Mouse (Mus musculus) testis, adult 2 months (tissue): Measurements from ENCODE around the gene Tepp. TPM values are rescaled to one million over a fixed set of nuclear protein-coding genes. Genes with fewer than 3 reads are reported as not detected.

Experiments
- H3K27ac ChIP-seq: fragments of 200-500 bp; 2 replicates; pipeline ENCODE4 v1.5.1; 2012; ENCODE audit warnings: low read depth, low read length; ENCODE audit not compliant: control insufficient read depth, insufficient read depth
- H3K27me3 ChIP-seq: fragments of 200-500 bp; 2 replicates; pipeline ENCODE4 v1.6.1; 2012; ENCODE audit warnings: mild to moderate bottlenecking, low read length, moderate library complexity; ENCODE audit not compliant: control insufficient read depth, insufficient read depth
- H3K36me3 ChIP-seq: fragments of 200-500 bp; 2 replicates; pipeline ENCODE4 v1.6.1; 2012; ENCODE audit warnings: mild to moderate bottlenecking, low read length; ENCODE audit not compliant: control insufficient read depth, insufficient read depth
- H3K4me1 ChIP-seq: fragments of 200-500 bp; 2 replicates; pipeline ENCODE4 v1.6.1; 2012; ENCODE audit warnings: low read length; ENCODE audit not compliant: control insufficient read depth, insufficient read depth
- H3K4me3 ChIP-seq: fragments of 200-500 bp; 2 replicates; pipeline ENCODE4 v1.5.1; 2012; ENCODE audit warnings: low read depth, mild to moderate bottlenecking, low read length, moderate library complexity, mixed read lengths; ENCODE audit not compliant: control insufficient read depth
- CTCF ChIP-seq: fragments of 200-500 bp; IDR thresholded peaks from 2 replicates; pipeline ENCODE4 v1.5.1; 2012; ENCODE audit warnings: low read depth, mild to moderate bottlenecking, inconsistent platforms, low read length, moderate library complexity; ENCODE audit not compliant: control insufficient read depth, insufficient read depth, insufficient replicate concordance
- POLR2A ChIP-seq: fragments of 200-500 bp; IDR thresholded peaks from 2 replicates; pipeline ENCODE4 v1.6.1; 2012; ENCODE audit warnings: low read depth, mild to moderate bottlenecking, inconsistent platforms, low read length, moderate library complexity; ENCODE audit not compliant: control insufficient read depth
- polyA plus RNA-seq: library from polyadenylated mRNA; depleted of rRNA; stranded (reverse); fragments of >200 nt; gene quantifications from 2 replicates; pipeline ENCODE4 v1.2.3, GENCODE M21; 2012

The Tepp gene
- polyA plus RNA-seq, 1 experiment: 290 TPM

DNA sequence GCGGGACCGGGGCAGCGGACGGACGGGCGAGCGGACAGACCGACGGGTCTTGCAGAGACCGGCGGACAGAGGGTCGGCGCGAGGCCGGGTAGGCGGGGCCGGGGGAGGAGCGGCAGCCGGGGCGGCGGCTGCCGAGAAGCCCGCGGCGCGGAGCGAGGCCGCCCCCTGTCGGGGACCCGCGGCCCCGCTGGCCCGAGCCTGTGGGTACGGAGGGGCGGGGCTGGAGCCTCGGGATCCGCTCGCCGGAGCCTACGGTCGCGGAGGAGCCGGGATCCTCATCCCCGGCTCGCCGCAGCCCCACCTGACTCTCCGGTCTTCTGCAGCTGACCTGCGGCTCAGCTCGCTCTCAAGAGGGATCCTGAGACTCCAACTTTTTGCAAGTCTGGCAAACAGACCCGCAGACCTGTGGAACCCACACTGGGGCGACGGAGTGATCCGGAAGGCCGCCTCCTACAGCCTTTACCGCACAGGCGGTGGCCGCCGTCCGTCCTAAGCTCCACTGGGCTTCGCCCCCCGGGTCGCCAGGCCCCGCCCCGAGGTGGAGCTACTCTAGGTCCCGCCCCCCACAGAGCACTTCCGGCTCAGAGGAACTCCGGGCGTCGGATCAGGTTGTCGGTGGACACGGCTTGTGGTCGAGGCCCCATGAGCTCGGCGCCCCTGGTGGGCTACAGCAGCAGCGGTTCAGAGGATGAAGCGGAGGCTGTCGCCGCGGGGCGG lies 21.5 kb downstream of the Tepp start, which contains the start of the genes Zfp319 and Usb1:
Gene Zfp319, minus strand, starts transcription at position 231 of the 717 bp plus-strand sequence.
Gene Usb1, plus strand, starts transcription at position 565 of the 717 bp plus-strand sequence.
- peak within 1 kb of the TSS; percentile 90 for H3K27ac ChIP-seq
- H3K36me3 ChIP-seq: no peaks in the 10 kb centered on the region; the same call in 1 of the 2 replicates
- no peaks in the 10 kb centered on the region for H3K27me3 ChIP-seq
- peaks cover 3% of the 10 kb centered on the region; the same call in 1 of the 2 replicates for H3K4me1 ChIP-seq
- TF ChIP-seq CTCF (peak; percentile 44; the same call in 1 of the 2 replicates), POLR2A (peak; percentile 75)
- H3K4me3 ChIP-seq: peak within 1 kb of the TSS; percentile 93

DNA sequence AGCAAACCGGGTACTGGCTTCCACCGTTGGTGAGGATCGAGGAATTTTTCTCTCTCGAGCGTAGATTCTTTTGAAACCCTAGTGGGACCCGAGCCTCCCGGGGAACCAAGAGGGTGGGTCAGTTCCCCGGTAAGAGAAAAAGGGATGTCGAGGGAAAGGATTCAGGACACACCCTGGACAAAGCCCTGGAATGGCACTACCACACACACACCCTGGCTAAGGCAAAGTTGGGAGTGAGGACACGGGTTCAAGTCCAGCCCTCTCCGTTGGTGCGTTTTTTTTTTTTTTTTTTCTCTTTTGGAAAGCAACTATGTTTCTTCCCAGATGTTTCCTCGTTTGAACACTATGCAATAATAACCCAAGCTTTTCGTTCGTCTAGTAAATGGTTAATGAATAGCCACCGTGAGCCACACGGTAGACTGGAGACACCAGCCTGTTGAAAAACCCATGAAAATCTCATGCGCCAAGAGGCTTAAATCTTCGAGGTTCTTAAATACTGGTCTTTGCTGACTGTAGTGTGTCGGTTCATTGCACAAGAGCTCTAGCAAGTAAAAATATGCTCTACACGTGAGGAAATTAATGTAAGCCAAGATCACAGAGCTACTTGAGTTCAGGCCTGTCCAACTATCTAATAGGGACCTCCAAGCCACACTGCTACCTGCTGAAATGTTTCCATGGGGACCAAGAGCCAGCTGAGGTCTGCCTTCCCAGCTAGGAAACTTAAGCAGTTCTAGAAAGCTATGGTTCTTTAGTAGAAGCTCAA lies 22.3 kb downstream of the Tepp start:
- Histone ChIP-seq H3K4me1 (peaks cover 3% of the 10 kb centered on the region; the same call in 1 of the 2 replicates), H3K36me3 (no peaks in the 10 kb centered on the region; the same call in 1 of the 2 replicates), H3K27me3 (no peaks in the 10 kb centered on the region), H3K27ac (peak overlapping the region; percentile 86), H3K4me3 (peak overlapping the region; percentile 93)
- TF ChIP-seq POLR2A (no peak), CTCF (no peak)

DNA sequence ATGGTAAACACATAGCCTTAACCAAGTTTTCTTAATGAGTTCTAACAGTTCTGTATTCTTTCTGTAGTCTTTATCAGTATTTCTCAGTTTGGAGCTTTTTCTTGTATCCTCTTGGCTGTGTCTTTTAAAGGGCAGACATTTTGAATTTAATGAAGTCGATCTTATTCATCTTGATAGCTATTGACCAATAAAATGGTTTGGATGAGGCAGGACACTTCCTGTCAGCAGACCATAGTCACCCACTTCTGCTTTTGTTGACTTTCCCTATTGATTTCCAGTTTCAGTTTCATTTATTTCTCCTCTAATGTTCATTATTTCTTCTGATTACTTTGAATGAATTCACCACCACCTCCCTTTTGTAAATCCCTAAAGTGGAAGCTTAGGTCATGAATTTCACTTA lies 25.3 kb downstream of the Tepp start:
- Histone ChIP-seq H3K36me3 (no peaks in the 10 kb centered on the region; the same call in 1 of the 2 replicates), H3K27ac (no peak overlapping the region)

GRCm38 (mm10) chr8:95336363-95336762 lies 26.0 kb downstream of the Tepp start:
- H3K27me3 ChIP-seq: no peaks in the 10 kb centered on the region
- no peak overlapping the region for H3K4me3 ChIP-seq
- no peaks in the 10 kb centered on the region; the same call in 1 of the 2 replicates for H3K36me3 ChIP-seq
- TF ChIP-seq POLR2A (no peak), CTCF (no peak)
- H3K4me1 ChIP-seq: peaks cover 3% of the 10 kb centered on the region; the same call in 1 of the 2 replicates
- H3K27ac ChIP-seq: no peak overlapping the region

More for the DNA sequence above, 25.3 kb downstream of the Tepp start:
- Histone ChIP-seq H3K4me1 (peaks cover 3% of the 10 kb centered on the region; the same call in 1 of the 2 replicates), H3K27me3 (no peaks in the 10 kb centered on the region), H3K4me3 (no peak overlapping the region)
- no peak for TF ChIP-seq POLR2A
- TF ChIP-seq CTCF: no peak

DNA sequence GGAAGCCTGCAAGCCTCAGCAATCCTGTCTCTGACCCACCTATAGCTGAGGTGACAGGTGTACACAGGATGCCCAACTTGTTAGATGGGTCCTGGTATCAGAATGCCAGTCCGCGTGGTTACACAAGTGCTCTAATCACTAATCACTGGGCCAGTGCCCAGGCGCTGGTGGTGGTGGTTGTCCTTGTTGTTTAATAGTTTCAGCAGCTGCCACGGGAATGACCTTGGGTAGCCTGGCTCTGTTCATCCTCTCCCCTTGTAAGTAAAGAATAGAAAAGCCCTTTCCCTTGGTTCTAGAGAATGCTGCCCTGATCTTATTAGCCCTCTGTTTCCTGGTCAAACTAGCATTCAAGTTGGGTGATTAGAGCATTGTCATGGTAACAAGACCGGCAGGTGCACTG lies 31.4 kb downstream of the Tepp start:
- Histone ChIP-seq H3K36me3 (no peaks in the 10 kb centered on the region; the same call in none of the 2 replicates), H3K4me1 (peaks cover 11% of the 10 kb centered on the region), H3K27me3 (no peaks in the 10 kb centered on the region), H3K27ac (no peak overlapping the region), H3K4me3 (no peak overlapping the region)
- TF ChIP-seq POLR2A (no peak), CTCF (no peak)

DNA sequence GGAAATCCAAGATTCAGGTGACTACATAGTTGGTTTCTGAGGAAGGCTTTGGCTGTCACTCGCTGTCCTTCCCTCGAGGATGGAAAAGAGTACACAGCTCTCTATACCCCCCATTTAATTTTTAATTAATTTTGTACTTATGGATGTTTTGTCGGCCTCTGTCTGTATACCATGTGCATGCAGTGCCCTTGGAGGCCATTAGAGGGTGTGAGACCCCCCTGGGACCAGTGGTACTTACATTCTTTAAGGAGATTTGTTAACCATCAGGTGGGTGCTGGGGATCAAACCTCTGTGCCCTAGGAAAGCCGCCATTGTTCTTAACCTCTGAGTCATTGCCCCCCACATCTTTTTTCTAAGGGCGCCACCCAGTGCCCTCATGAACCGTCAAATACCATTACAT lies 34.3 kb downstream of the Tepp start:
- peak overlapping the region; percentile 9; the same call in 1 of the 2 replicates for H3K4me3 ChIP-seq
- peaks cover 11% of the 10 kb centered on the region for H3K4me1 ChIP-seq
- no peaks in the 10 kb centered on the region; the same call in none of the 2 replicates for H3K36me3 ChIP-seq
- no peaks in the 10 kb centered on the region for H3K27me3 ChIP-seq
- H3K27ac ChIP-seq: no peak overlapping the region
- no peak for TF ChIP-seq POLR2A
- TF ChIP-seq CTCF: no peak
